Mouse (Mus musculus) embryonic fibroblast, embryonic 13.5 days (primary cell): ENCODE data around the gene Asb10.

Experiments used
- CTCF ChIP-seq: IDR thresholded peaks from 2 replicates; pipeline ENCODE4 v1.5.1; 2011; ENCODE audit warnings: mild to moderate bottlenecking, control low read depth, low read length, moderate library complexity, borderline replicate concordance; ENCODE audit not compliant: insufficient read depth
- POLR2A ChIP-seq: IDR thresholded peaks from 2 replicates; pipeline ENCODE4 v1.6.1; 2011; ENCODE audit warnings: low read depth, mild to moderate bottlenecking, control low read depth, low read length, moderate library complexity

DNA sequence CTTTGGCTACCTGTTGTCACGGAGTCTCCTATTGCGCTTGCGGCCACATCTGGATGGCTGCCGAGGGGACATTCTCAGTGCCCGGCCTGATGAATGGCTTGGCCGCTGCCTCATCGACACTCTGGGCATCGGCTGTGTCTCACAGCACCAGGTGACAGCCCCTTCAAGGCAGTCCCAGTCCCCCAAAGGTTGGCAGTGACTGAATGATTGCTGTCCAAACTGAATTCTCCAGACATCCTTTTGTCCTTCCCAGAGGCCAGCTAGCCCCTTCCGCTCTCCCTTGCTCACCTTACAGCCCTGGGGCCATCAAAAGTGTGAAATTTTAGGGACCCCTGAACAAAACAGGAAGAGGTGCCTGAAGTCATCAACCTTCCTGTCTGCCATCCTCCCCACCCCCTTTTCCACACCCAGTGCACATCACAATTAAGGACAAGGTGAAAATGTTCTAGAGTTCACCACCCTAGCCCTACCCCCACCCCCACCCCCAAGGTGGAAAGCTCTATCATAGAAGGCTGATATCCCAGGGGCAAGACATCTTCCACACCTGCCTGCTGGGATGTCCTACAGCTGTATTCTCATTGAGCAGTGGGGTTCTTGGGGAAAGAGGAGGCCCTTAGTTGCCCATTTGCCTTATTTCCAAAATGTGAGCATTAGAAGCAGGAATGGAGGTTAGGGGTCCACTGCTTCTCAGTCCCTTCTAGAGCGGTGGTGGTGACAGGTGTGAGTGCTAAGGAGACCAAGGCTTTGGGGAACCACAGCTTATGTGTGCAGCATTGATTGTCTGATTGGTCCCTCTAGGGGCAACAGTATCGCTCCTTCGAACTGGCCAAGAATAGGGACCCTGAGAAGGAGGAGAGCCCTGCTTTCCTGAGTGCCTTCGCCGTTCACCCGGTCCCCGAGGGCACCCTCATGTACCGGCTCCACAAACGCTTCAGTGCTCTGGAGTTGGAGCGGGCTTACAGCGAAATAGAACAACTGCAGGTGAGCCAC is 49.0 kb upstream of the Asb10 start:
- TF ChIP-seq POLR2A, result peak; percentile 26; the same call in 1 of the 2 replicates
- no peak for TF ChIP-seq CTCF
